Mouse (Mus musculus) erythroid progenitor cell, adult 5-6 weeks (primary cell): ENCODE measurements around the gene Hist1h2bk. TPM values are rescaled to one million over a fixed set of nuclear protein-coding genes. Genes with fewer than 3 reads are reported as not detected.
A peak's percentile ranks its signal among the peaks of the same experiment; 100 is the strongest.

ENCODE experiments used
- ATAC-seq: replicated peaks from 2 replicates; pipeline ENCODE4 v1.8.0; 2016; ENCODE audit warnings: moderate number of reproducible peaks, mild to moderate bottlenecking, moderate TSS enrichment, inconsistent platforms; ENCODE audit not compliant: poor library complexity, low FRiP score, severe bottlenecking
- total RNA-seq, 2 experiments: library from RNA; stranded (forward) in 1 of 2; stranded (reverse) in 1 of 2; fragments of 150-400 nt in 1 of 2; fragments of 186-747, 209-891 nt in 1 of 2; gene quantifications; 2 replicates each; pipeline versions ENCODE4 v1.2.3 to v1.2.4; 2015 to 2017; ENCODE audit warnings: low replicate concordance in 2 of 2

Gene Hist1h2bk
- total RNA-seq, 2 experiments from 2014 or later: 206 to 2,906 TPM

- no peak for ATAC-seq
Measured at GRCm38 (mm10) chr13:22009642-22010041, 26.0 kb upstream of the Hist1h2bk start, which contains the start of gene Prss16. Gene Prss16 (minus strand): TSS chr13:22009742.

- no peak for ATAC-seq
Measured at GRCm38 (mm10) chr13:22013716-22014115, 22.0 kb upstream of the Hist1h2bk start.

- ATAC-seq: no peak
Measured at GRCm38 (mm10) chr13:22014411-22014845, 21.2 kb upstream of the Hist1h2bk start.

- ATAC-seq: peak; percentile 72
Measured at GRCm38 (mm10) chr13:22015479-22016450, 19.9 kb upstream of the Hist1h2bk start.

- ATAC-seq: peak; percentile 68
Measured at GRCm38 (mm10) chr13:22019934-22020835, 15.5 kb upstream of the Hist1h2bk start.

- peak; percentile 40 for ATAC-seq
Measured at GRCm38 (mm10) chr13:22020901-22021339, 14.8 kb upstream of the Hist1h2bk start.

GRCm38 (mm10) chr13:22021581-22021980, 14.1 kb upstream of the Hist1h2bk start:
- peak; percentile 60 for ATAC-seq

- ATAC-seq: peak; percentile 65
Measured at GRCm38 (mm10) chr13:22022241-22022640, 13.4 kb upstream of the Hist1h2bk start.

- ATAC-seq: peak; percentile 56
Measured at GRCm38 (mm10) chr13:22026058-22027031, 9.3 kb upstream of the Hist1h2bk start.

- ATAC-seq: peak; percentile 87
Measured at GRCm38 (mm10) chr13:22028673-22029460, 6.8 kb upstream of the Hist1h2bk start.

GRCm38 (mm10) chr13:22029928-22030327, 5.7 kb upstream of the Hist1h2bk start:
- ATAC-seq: no peak

- no peak for ATAC-seq
Measured at GRCm38 (mm10) chr13:22030493-22030892, 5.2 kb upstream of the Hist1h2bk start.

- no peak for ATAC-seq
Measured at GRCm38 (mm10) chr13:22033741-22034442, 1.8 kb upstream of the Hist1h2bk start.

GRCm38 (mm10) chr13:22034443-22035266, 1.0 kb upstream of the Hist1h2bk start:
- no peak for ATAC-seq

GRCm38 (mm10) chr13:22036149-22036956, 683 bp downstream of the Hist1h2bk start:
- peak; percentile 35 for ATAC-seq

GRCm38 (mm10) chr13:22036986-22037385, 1.3 kb downstream of the Hist1h2bk start:
- ATAC-seq: no peak
